Mouse (Mus musculus): ENCODE measurements around the gene Copb1.

Gene Copb1

GRCm38 (mm10) chr7:114253885-114254833 lies at the start of gene Copb1:
Gene Copb1, minus strand, starts transcription at chr7:114254711.
- peak; percentile 96 for DNase-seq

GRCm38 (mm10) chr7:114301293-114301782 lies 46.8 kb upstream of the Copb1 start:
- no peak for DNase-seq

- no peak for DNase-seq
Measured at GRCm38 (mm10) chr7:114300782-114301181, 46.3 kb upstream of the Copb1 start.

- DNase-seq: no peak
Measured at GRCm38 (mm10) chr7:114299247-114299646, 44.7 kb upstream of the Copb1 start.

GRCm38 (mm10) chr7:114294698-114295097 lies 40.2 kb upstream of the Copb1 start:
- no peak for DNase-seq

- DNase-seq: no peak
Measured at GRCm38 (mm10) chr7:114293903-114294302, 39.4 kb upstream of the Copb1 start.

- peak; percentile 90 for DNase-seq
Measured at GRCm38 (mm10) chr7:114292501-114292971, 38.0 kb upstream of the Copb1 start.

GRCm38 (mm10) chr7:114291461-114292335 lies 37.2 kb upstream of the Copb1 start:
- DNase-seq: peak; percentile 25

GRCm38 (mm10) chr7:114290078-114290506 lies 35.6 kb upstream of the Copb1 start:
- no peak for DNase-seq

GRCm38 (mm10) chr7:114284296-114284910 lies 29.9 kb upstream of the Copb1 start:
- DNase-seq: no peak

- no peak for DNase-seq
Measured at GRCm38 (mm10) chr7:114283006-114283405, 28.5 kb upstream of the Copb1 start.

GRCm38 (mm10) chr7:114281671-114282070 lies 27.2 kb upstream of the Copb1 start:
- peak; percentile 73 for DNase-seq

- peak; percentile 97 for DNase-seq
Measured at GRCm38 (mm10) chr7:114276005-114276752, 21.7 kb upstream of the Copb1 start, which contains the start of gene Psma1. Gene Psma1, minus strand, starts transcription at chr7:114276118.

- no peak for DNase-seq
Measured at GRCm38 (mm10) chr7:114275372-114276004, 21.0 kb upstream of the Copb1 start.

GRCm38 (mm10) chr7:114268446-114268845 lies 13.9 kb upstream of the Copb1 start:
- DNase-seq: no peak

- DNase-seq: peak; percentile 7
Measured at GRCm38 (mm10) chr7:114251684-114252083, 2.8 kb downstream of the Copb1 start.

- DNase-seq: no peak
Measured at GRCm38 (mm10) chr7:114233980-114234379, 20.5 kb downstream of the Copb1 start.

GRCm38 (mm10) chr7:114232982-114233381 lies 21.5 kb downstream of the Copb1 start:
- no peak for DNase-seq

GRCm38 (mm10) chr7:114231857-114232256 lies 22.7 kb downstream of the Copb1 start:
- DNase-seq: no peak

- DNase-seq: peak; percentile 57
Measured at GRCm38 (mm10) chr7:114226521-114226920, 28.0 kb downstream of the Copb1 start.

GRCm38 (mm10) chr7:114220433-114220832 lies 34.1 kb downstream of the Copb1 start:
- no peak for DNase-seq
